Mouse (Mus musculus): Measurements from ENCODE around the gene Samsn1.

DNA sequence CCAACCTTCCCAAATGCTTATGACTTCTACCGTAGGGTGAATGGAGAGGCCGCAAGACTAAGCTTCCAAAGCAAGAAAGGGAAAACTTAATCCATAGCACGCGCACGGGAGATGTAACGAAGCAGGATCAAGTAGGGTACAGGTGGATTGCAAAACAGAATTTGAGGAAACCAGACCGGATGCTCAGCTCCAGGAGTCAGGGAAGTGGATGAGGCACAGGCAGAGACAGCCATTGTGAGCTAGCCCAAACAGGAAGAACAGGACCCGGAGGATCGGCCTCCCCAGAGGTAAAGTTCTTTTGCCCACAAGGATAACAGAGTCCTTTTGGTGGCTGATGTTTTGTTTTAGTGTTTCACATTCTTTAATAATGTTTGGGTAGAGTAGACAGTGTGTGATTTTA is 179.5 kb downstream of the Samsn1 start:
- TF ChIP-seq CTCF (IDR thresholded peaks at IDR 0.05; ENCODE audit: low read depth, low read length) (no peak), POLR2AphosphoS5 (IDR thresholded peaks at IDR 0.05; ENCODE audit: insufficient replicate concordance, low read depth, low read length) (no peak), TAL1 (conservative IDR thresholded peaks at IDR 0.05; ENCODE audit: low read depth, low read length) (no peak), GATA1 (IDR thresholded peaks at IDR 0.05; ENCODE audit: borderline replicate concordance, low read length) (no peak)
